Mouse (Mus musculus) C2C12 (cell line): ENCODE data around the gene Ltb4r2.

Experiments used
- CTCF ChIP-seq: IDR thresholded peaks from one replicate; pipeline ENCODE4 v1.5.1; 2011; ENCODE audit not compliant: control insufficient read depth, insufficient read depth, insufficient read length
- FOSL1 ChIP-seq: IDR thresholded peaks from one replicate; pipeline ENCODE4 v1.8.0; 2011; ENCODE audit warnings: mild to moderate bottlenecking, low read length; ENCODE audit not compliant: poor library complexity, insufficient read depth, severe bottlenecking
- MAX ChIP-seq: IDR thresholded peaks from one replicate; pipeline ENCODE4 v1.6.1; 2011; ENCODE audit warnings: mild to moderate bottlenecking, control low read depth
- MYOD1 ChIP-seq: IDR thresholded peaks from one replicate; pipeline ENCODE4 v1.6.1; 2011; ENCODE audit warnings: low read depth; ENCODE audit not compliant: control insufficient read depth, insufficient read length
- USF1 ChIP-seq: IDR thresholded peaks from one replicate; pipeline ENCODE4 v1.6.1; 2011; ENCODE audit warnings: low read depth, mild to moderate bottlenecking, control low read depth, moderate library complexity

- TF ChIP-seq CTCF (no peak), USF1 (no peak), MYOD1 (no peak), MAX (no peak), FOSL1 (no peak)
Observed at GRCm38 (mm10) chr14:55713007-55713728, 48.1 kb upstream of the Ltb4r2 start.
